Mouse (Mus musculus): ENCODE data around the gene Olfr1197. TPM values are rescaled to one million over a fixed set of nuclear protein-coding genes. Genes with fewer than 3 reads are reported as not detected.

Olfr1197 gene
- polyA plus RNA-seq (2012; rRNA removed) (not detected in 2 replicates), polyA plus RNA-seq (2014; fragmentation: Nextera tagmentation; extraction: Ambion mirVana) (not detected in 2 replicates)

DNA sequence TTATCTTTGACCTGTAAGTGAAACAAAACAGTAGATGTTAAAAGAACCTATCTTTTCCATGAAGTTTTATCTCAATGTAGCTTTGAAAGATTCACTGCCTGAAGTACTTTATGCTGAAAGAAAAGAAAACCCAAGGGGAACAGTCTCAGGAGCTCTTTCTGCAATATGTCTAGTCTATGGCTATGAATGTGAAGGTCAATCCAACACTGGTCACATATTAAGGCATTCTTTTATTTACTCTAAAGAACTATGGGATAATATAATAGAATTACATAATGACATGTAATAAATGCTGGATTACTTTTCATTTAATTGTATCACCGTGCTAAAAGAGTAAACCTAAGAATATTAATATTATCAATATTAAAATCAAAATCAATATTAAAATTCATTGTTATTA lies at the start of gene Olfr1197:
Gene Olfr1197 (minus strand): TSS at position 101 of the 400 bp plus-strand sequence.
- TF ChIP-seq POLR2A (IDR thresholded peaks at IDR 0.05; ENCODE audit: borderline replicate concordance, extremely low read depth, insufficient read depth, insufficient read length), result no peak
- WGBS, result 82% methylated on average over 1 of the region's 1 CpGs
- no peak within 1 kb of the TSS for H3K4me2 ChIP-seq (replicated peaks; ENCODE audit: low read depth, low read length, severe bottlenecking)

DNA sequence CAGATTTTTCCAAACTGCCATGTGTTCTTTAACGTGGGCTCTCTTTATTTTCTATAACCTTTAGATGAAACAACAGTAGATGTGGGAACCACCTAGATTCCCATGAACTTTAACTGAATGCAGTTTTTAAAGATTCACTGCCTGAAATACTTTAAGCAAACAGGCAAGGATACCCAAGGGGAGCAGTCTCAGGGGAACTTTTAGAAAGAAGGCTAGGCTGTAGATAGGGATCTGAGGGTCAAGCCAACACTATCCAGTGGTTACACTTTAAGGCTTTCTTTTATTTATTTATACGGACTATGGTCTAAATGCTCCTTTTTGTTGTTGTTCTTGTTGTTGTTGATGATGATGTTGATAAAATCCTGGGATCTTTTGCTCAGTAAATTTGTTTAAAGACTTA lies 38.2 kb upstream of the Olfr1197 start, which contains the start of gene Olfr1200:
Gene Olfr1200 (minus strand): TSS at position 101 of the 400 bp plus-strand sequence.
- Histone ChIP-seq H3K4me2 (replicated peaks; ENCODE audit: low read depth, low read length, severe bottlenecking) (no peak within 1 kb of the TSS), H3K4me3 (replicated peaks; ENCODE audit: low read length) (no peak within 1 kb of the TSS), H3K4me1 (ENCODE audit: control insufficient read depth, insufficient read depth, low read length) (no peaks in the 10 kb centered on the region), H3K9ac (ENCODE audit: low read depth, low read length, severe bottlenecking) (no peak within 1 kb of the TSS), H3K27me3 (ENCODE audit: control insufficient read depth, insufficient read depth, low read length) (no peaks in the 10 kb centered on the region), H3K9me3 (ENCODE audit: control insufficient read depth, low read length) (no peaks in the 10 kb centered on the region), H3K36me3 (ENCODE audit: control insufficient read depth, insufficient read depth, low read length) (no peaks in the 10 kb centered on the region), H3K27ac (replicated peaks; ENCODE audit: low read depth, low read length) (no peak within 1 kb of the TSS)
- WGBS, result 81% methylated on average over 2 of the region's 2 CpGs
- ATAC-seq (ENCODE audit: low FRiP score, low read depth) (no peak), DNase-seq (ENCODE audit: low spot score) (no peak)
- TF ChIP-seq POLR2A (IDR thresholded peaks at IDR 0.05; ENCODE audit: borderline replicate concordance, extremely low read depth, insufficient read depth, insufficient read length), result no peak

More for the DNA sequence above, at the start of gene Olfr1197:
- no peak for ATAC-seq (ENCODE audit: low FRiP score, low read depth)
- no peak for DNase-seq (ENCODE audit: low spot score)
- Histone ChIP-seq H3K4me1 (ENCODE audit: control insufficient read depth, insufficient read depth, low read length) (no peaks in the 10 kb centered on the region), H3K9ac (ENCODE audit: low read depth, low read length, severe bottlenecking) (no peak within 1 kb of the TSS), H3K4me3 (replicated peaks; ENCODE audit: low read length) (no peak within 1 kb of the TSS), H3K27me3 (ENCODE audit: control insufficient read depth, insufficient read depth, low read length) (no peaks in the 10 kb centered on the region), H3K9me3 (ENCODE audit: control insufficient read depth, low read length) (no peaks in the 10 kb centered on the region), H3K27ac (replicated peaks; ENCODE audit: low read depth, low read length) (no peak within 1 kb of the TSS), H3K36me3 (ENCODE audit: control insufficient read depth, insufficient read depth, low read length) (no peaks in the 10 kb centered on the region)

DNA sequence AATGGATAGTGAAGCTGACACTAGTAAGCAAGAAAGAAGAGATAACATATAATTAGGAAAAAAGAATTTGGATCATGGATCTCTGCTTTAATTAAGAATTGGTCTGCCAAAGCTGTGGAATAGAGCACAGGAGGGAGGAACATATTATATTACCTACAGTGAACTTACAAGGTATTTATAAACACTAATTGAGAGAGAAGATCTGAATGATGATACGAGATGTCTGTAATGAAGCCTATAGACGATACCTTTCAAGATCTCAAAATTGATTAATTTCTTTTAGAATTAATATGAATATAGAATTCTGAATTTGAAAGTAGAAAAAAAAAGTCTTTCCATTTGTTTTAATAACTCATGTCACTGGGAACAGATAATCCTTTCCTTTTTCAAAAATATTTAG lies 28.2 kb upstream of the Olfr1197 start, which contains the start of gene Olfr1199:
Gene Olfr1199 (minus strand): TSS at position 101 of the 400 bp plus-strand sequence.
- no peak within 1 kb of the TSS for H3K9ac ChIP-seq (ENCODE audit: low read depth, low read length, severe bottlenecking)
- no peaks in the 10 kb centered on the region for H3K36me3 ChIP-seq (ENCODE audit: control insufficient read depth, insufficient read depth, low read length)
- H3K27ac ChIP-seq (replicated peaks; ENCODE audit: low read depth, low read length), result no peak within 1 kb of the TSS
- TF ChIP-seq POLR2A (IDR thresholded peaks at IDR 0.05; ENCODE audit: borderline replicate concordance, extremely low read depth, insufficient read depth, insufficient read length), result no peak
- no peaks in the 10 kb centered on the region for H3K9me3 ChIP-seq (ENCODE audit: control insufficient read depth, low read length)
- H3K4me2 ChIP-seq (replicated peaks; ENCODE audit: low read depth, low read length, severe bottlenecking), result no peak within 1 kb of the TSS
- no peaks in the 10 kb centered on the region for H3K27me3 ChIP-seq (ENCODE audit: control insufficient read depth, insufficient read depth, low read length)
- no peaks in the 10 kb centered on the region for H3K4me1 ChIP-seq (ENCODE audit: control insufficient read depth, insufficient read depth, low read length)
- DNase-seq (ENCODE audit: low spot score), result no peak
- WGBS, result 95% methylated on average over 2 of the region's 2 CpGs
- no peak within 1 kb of the TSS for H3K4me3 ChIP-seq (replicated peaks; ENCODE audit: low read length)
- no peak for ATAC-seq (ENCODE audit: low FRiP score, low read depth)

DNA sequence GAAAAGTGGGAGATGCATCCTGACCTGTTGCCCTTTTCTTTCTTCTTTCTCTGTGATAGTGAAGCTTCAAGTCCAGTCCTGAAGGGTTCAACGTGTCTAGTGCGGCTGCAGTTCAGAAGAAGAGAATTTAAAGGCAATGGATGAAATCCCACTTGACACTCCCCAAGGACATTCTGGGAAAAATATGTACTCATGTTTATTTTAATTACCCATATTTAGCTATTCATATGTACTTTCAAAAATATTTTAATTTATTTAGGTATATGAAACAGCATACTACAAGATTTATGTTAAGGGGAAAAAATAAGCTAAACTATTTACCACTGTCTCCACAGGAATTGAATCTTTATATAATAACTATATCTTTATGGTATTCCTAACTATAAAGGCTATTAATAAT lies 19.1 kb upstream of the Olfr1197 start, which contains the start of gene Olfr1198:
Gene Olfr1198 (minus strand): TSS at position 101 of the 400 bp plus-strand sequence.
- H3K9me3 ChIP-seq (ENCODE audit: control insufficient read depth, low read length), result no peaks in the 10 kb centered on the region
- TF ChIP-seq POLR2A (IDR thresholded peaks at IDR 0.05; ENCODE audit: borderline replicate concordance, extremely low read depth, insufficient read depth, insufficient read length), result no peak
- DNase-seq (ENCODE audit: low spot score) (no peak), ATAC-seq (ENCODE audit: low FRiP score, low read depth) (no peak)
- no peak within 1 kb of the TSS for H3K4me2 ChIP-seq (replicated peaks; ENCODE audit: low read depth, low read length, severe bottlenecking)
- H3K9ac ChIP-seq (ENCODE audit: low read depth, low read length, severe bottlenecking), result no peak within 1 kb of the TSS
- 93% methylated on average over 2 of the region's 2 CpGs for WGBS
- no peak within 1 kb of the TSS for H3K27ac ChIP-seq (replicated peaks; ENCODE audit: low read depth, low read length)
- H3K4me1 ChIP-seq (ENCODE audit: control insufficient read depth, insufficient read depth, low read length), result no peaks in the 10 kb centered on the region
- H3K4me3 ChIP-seq (replicated peaks; ENCODE audit: low read length), result no peak within 1 kb of the TSS
- H3K36me3 ChIP-seq (ENCODE audit: control insufficient read depth, insufficient read depth, low read length), result no peaks in the 10 kb centered on the region
- H3K27me3 ChIP-seq (ENCODE audit: control insufficient read depth, insufficient read depth, low read length), result no peaks in the 10 kb centered on the region

DNA sequence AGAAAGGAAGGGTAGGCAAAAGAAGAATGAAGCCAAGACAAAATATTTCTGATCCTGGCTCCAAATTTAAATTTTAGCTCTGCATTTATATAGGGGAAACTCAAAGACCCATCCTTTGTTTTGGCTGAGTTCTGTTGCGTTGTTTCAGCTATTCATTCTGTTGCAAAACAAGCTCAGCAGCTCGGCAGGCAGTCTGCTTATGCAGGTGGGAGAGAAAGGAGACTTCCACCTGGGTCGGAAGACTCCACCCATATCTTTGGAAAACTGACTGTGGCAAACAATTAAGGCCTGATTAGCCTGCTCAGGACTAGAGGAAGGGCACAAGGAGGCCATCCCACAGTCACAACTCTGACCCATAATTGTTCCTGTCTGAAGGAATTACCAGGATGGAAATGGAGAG lies 11.2 kb upstream of the Olfr1197 start:
- no peak overlapping the region for H3K9ac ChIP-seq (ENCODE audit: low read depth, low read length, severe bottlenecking)
- ATAC-seq (ENCODE audit: low FRiP score, low read depth) (no peak), DNase-seq (ENCODE audit: low spot score) (no peak)
- no peak overlapping the region for H3K27ac ChIP-seq (replicated peaks; ENCODE audit: low read depth, low read length)
- H3K4me2 ChIP-seq (replicated peaks; ENCODE audit: low read depth, low read length, severe bottlenecking), result no peak overlapping the region
- no peaks in the 10 kb centered on the region for H3K27me3 ChIP-seq (ENCODE audit: control insufficient read depth, insufficient read depth, low read length)
- H3K4me3 ChIP-seq (replicated peaks; ENCODE audit: low read length), result no peak overlapping the region
- H3K4me1 ChIP-seq (ENCODE audit: control insufficient read depth, insufficient read depth, low read length), result no peaks in the 10 kb centered on the region
- WGBS, result 84% methylated on average over 3 of the region's 3 CpGs
- no peaks in the 10 kb centered on the region for H3K36me3 ChIP-seq (ENCODE audit: control insufficient read depth, insufficient read depth, low read length)
- H3K9me3 ChIP-seq (ENCODE audit: control insufficient read depth, low read length), result no peaks in the 10 kb centered on the region
- no peak for TF ChIP-seq POLR2A (IDR thresholded peaks at IDR 0.05; ENCODE audit: borderline replicate concordance, extremely low read depth, insufficient read depth, insufficient read length)

All from limb, embryonic 14.5 days (tissue).